Mouse (Mus musculus): ENCODE data around the gene Vmn1r194.
"Not testable (repeated sequence)": the region's sequence is repeated elsewhere in the genome, so short reads cannot be mapped to it uniquely, and the experiment has no call there.

The Vmn1r194 gene

GRCm38 (mm10) chr13:22243915-22244314 lies at the start of gene Vmn1r194:
TSS of gene Vmn1r194 (plus strand) at chr13:22244215.
- no peak for DNase-seq

DNA sequence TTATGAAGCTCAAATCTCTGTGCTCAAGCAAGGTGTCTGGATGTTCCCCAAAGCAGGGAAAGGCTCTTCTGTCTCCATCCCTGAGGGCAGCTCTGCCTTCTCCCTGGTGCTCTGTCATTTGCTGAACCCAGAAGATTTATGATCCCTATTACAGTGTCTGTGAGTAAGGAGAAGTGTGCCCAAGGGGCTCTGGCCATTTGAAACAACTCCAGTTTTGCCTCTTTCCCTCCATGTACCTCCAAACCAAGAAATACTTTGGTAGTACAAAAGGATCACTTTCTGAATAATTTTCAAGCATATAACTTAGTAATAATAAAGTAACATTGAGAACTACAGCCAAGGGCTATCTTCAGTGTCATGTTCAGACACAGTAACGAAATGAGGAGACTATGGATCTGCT lies 21.0 kb upstream of the Vmn1r194 start, which contains the start of gene Vmn1r193:
Gene Vmn1r193 (minus strand): TSS at position 101 of the 400 bp plus-strand sequence.
- not testable (repeated sequence) for DNase-seq

GRCm38 (mm10) chr13:22270222-22270621 lies 26.2 kb downstream of the Vmn1r194 start, which contains the start of gene Vmn1r195:
TSS of gene Vmn1r195 (plus strand) at chr13:22270522.
- DNase-seq: not testable (repeated sequence)

DNA sequence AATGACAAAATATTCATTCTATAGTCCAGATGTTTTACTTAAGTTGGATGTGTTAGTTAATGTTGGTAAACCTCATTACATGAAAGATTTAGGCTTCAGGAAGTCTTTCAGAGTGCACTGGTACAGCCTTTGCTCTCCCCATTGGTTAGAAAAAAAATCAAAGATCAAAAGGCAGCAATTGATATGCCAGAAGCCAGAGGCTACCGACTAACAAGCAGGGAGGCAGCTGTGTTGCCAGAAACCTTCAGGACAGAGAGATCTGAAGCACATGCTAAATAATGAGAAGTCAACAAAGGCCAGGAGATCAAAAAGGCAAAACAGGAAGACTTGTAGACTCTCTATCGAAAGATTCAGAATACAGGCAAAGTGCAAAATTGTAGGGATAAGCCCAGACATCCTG lies 27.7 kb downstream of the Vmn1r194 start:
- DNase-seq: no peak

- DNase-seq: no peak
These were observed 40.6 kb downstream of the Vmn1r194 start for GRCm38 (mm10) chr13:22284578-22284977.

DNA sequence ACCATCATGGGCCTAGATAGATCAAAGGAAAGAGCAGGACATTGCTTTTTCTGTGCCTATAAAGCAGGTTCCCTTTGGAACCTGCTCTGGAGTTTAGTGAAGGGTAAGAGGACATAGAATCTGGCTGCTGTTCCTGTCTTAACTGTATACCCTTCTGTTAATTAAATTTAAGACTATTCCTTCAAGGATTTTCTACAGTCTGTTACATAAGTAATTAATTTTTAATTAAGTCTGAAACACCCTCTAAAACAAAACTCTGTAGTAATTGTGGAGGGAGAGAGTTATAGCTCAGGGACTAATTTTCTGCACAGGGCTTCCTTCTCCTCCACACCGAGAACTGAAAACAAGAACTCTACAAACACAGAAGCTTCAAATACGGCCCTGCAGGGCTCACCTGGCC lies 45.6 kb downstream of the Vmn1r194 start, which contains the start of gene Vmn1r196:
Gene Vmn1r196 (plus strand): TSS at position 301 of the 400 bp plus-strand sequence.
- DNase-seq: no peak
